Mouse (Mus musculus) thymus, adult 2 months (tissue): ENCODE measurements around the gene Mtfr1l.

Experiments
- CTCF ChIP-seq: fragments of 200-500 bp; IDR thresholded peaks from 2 replicates; pipeline ENCODE4 v1.5.1; 2012; ENCODE audit warnings: mild to moderate bottlenecking, control low read depth, low read length, moderate library complexity, borderline replicate concordance; ENCODE audit not compliant: control insufficient read depth, poor library complexity, insufficient read depth; ENCODE audit errors: extremely low read depth
- POLR2A ChIP-seq: fragments of 200-500 bp; IDR thresholded peaks from 2 replicates; pipeline ENCODE4 v1.6.1; 2012; ENCODE audit warnings: mild to moderate bottlenecking, low read length, control low read depth, moderate library complexity; ENCODE audit not compliant: control insufficient read depth, poor library complexity, insufficient read depth; ENCODE audit errors: extremely low read depth

GRCm38 (mm10) chr4:134577281-134577680 lies 42.1 kb upstream of the Mtfr1l start:
- no peak for TF ChIP-seq CTCF
- no peak for TF ChIP-seq POLR2A
